ENCODE assay signal across 7 mouse cellular contexts in genomic region chr10:121586675-121587370, GRCm38 (mm10). TPM values are rescaled to one million over a fixed set of nuclear protein-coding genes. Genes with fewer than 3 reads are reported as not detected.
DNase-seq lines count a peak whose midpoint lies in the region; ATAC-seq lines count a peak whose summit lies in the region.

Gene Tbk1 (minus strand): TSS chr10:121586787.

- H3K36me3 ChIP-seq in embryonic facial prominence, embryonic 12.5 days = peaks cover 41% of the 10 kb centered on the region
- peaks cover 47% of the 10 kb centered on the region for H3K36me3 ChIP-seq in limb, embryonic 13.5 days
- peaks cover 19% of the 10 kb centered on the region; the same call in 1 of the 2 replicates for H3K36me3 ChIP-seq in midbrain, embryonic 16.5 days (ENCODE audit: control insufficient read depth, insufficient read depth, low read length)

- under 1% methylated on average over 56 of the region's 58 CpGs for WGBS in embryonic facial prominence, embryonic 12.5 days
- under 1% methylated on average over 48 of the region's 58 CpGs for WGBS in limb, embryonic 13.5 days
- WGBS in midbrain, embryonic 16.5 days = under 1% methylated on average over 53 of the region's 58 CpGs

- H3K4me1 ChIP-seq in embryonic facial prominence, embryonic 12.5 days = peaks cover 14% of the 10 kb centered on the region
- H3K4me1 ChIP-seq in limb, embryonic 13.5 days = peaks cover 12% of the 10 kb centered on the region
- H3K4me1 ChIP-seq in midbrain, embryonic 16.5 days (ENCODE audit: control insufficient read depth, insufficient read depth, low read length) = peaks cover 9% of the 10 kb centered on the region

- H3K4me2 ChIP-seq in embryonic facial prominence, embryonic 12.5 days (replicated peaks) = peak within 1 kb of the TSS; percentile 65
- peak within 1 kb of the TSS; percentile 81 for H3K4me2 ChIP-seq in limb, embryonic 13.5 days (replicated peaks)
- H3K4me2 ChIP-seq in midbrain, embryonic 16.5 days (ENCODE audit: low read length) = peak within 1 kb of the TSS; percentile 83

- peak; percentile 97 for ATAC-seq in embryonic facial prominence, embryonic 12.5 days (ENCODE audit: insufficient number of reproducible peaks, insufficient read depth, low FRiP score, low TSS enrichment)
- peak; percentile 98 for ATAC-seq in limb, embryonic 13.5 days (ENCODE audit: low FRiP score, low read depth)
- ATAC-seq in midbrain, embryonic 16.5 days = peak; percentile 98

- H3K9me3 ChIP-seq in embryonic facial prominence, embryonic 12.5 days = no peaks in the 10 kb centered on the region
- H3K9me3 ChIP-seq in limb, embryonic 13.5 days = no peaks in the 10 kb centered on the region
- H3K9me3 ChIP-seq in midbrain, embryonic 16.5 days (replicated peaks; ENCODE audit: control insufficient read depth, low read length, poor library complexity, severe bottlenecking) = no peaks in the 10 kb centered on the region

- H3K27me3 ChIP-seq in embryonic facial prominence, embryonic 12.5 days = no peaks in the 10 kb centered on the region
- H3K27me3 ChIP-seq in limb, embryonic 13.5 days = no peaks in the 10 kb centered on the region
- H3K27me3 ChIP-seq in midbrain, embryonic 16.5 days (ENCODE audit: control insufficient read depth, insufficient read depth, low read depth, low read length) = no peaks in the 10 kb centered on the region

- DNase-seq in adrenal gland, postnatal 25 days = peak; percentile 97
- DNase-seq in heart, adult 18-20 months = peak; percentile 93 to 97
- DNase-seq in kidney, adult 8-10 months = peak; percentile 92 to 93
- DNase-seq in spleen, postnatal 10 days (ENCODE audit: low spot score in 2 of 2) = peak; percentile 89 to 94

- H3K4me3 ChIP-seq in embryonic facial prominence, embryonic 12.5 days = peak within 1 kb of the TSS; percentile 88
- H3K4me3 ChIP-seq in limb, embryonic 13.5 days = peak within 1 kb of the TSS; percentile 89
- peak within 1 kb of the TSS; percentile 80 for H3K4me3 ChIP-seq in midbrain, embryonic 16.5 days (ENCODE audit: low read depth, low read length)

- peak within 1 kb of the TSS; percentile 60 for H3K27ac ChIP-seq in embryonic facial prominence, embryonic 12.5 days
- peak within 1 kb of the TSS; percentile 61; the same call in 1 of the 2 replicates for H3K27ac ChIP-seq in limb, embryonic 13.5 days
- H3K27ac ChIP-seq in midbrain, embryonic 16.5 days (ENCODE audit: low read length) = peak within 1 kb of the TSS; percentile 56

- peak within 1 kb of the TSS; percentile 94 for H3K9ac ChIP-seq in embryonic facial prominence, embryonic 12.5 days
- peak within 1 kb of the TSS; percentile 90 for H3K9ac ChIP-seq in limb, embryonic 13.5 days
- peak within 1 kb of the TSS; percentile 74 for H3K9ac ChIP-seq in midbrain, embryonic 16.5 days (ENCODE audit: low read depth, low read length)

RNA-seq across cellular contexts. Expression of gene Tbk1, which starts in this region (rescaled TPM):
- 46.7 and 47.1 TPM in 2 replicates for total RNA-seq in adrenal gland, postnatal 25 days (2021)
- 33.8 and 34.4 TPM in 2 replicates for polyA plus RNA-seq in embryonic facial prominence, embryonic 12.5 days (2016; fragmentation: Nextera tagmentation; extraction: Ambion mirVana)
- total RNA-seq in heart, adult 18-20 months (2021) = 10 to 100 TPM; 18.4 to 21.3 TPM
- 31.1 and 32.5 TPM in 2 replicates for polyA plus RNA-seq in limb, embryonic 13.5 days (2015; fragmentation: Nextera tagmentation; extraction: Ambion mirVana)
- 31.1 and 35.9 TPM in 2 replicates for polyA plus RNA-seq in midbrain, embryonic 16.5 days (2015; fragmentation: Nextera tagmentation; extraction: Ambion mirVana)

Comparison
In these comparisons a context has a peak if more than half of its experiments do, and no peak if none do; other contexts are left out.
1. Peak in every context shown above with its lines: DNase-seq, ATAC-seq, H3K4me3 ChIP-seq and H3K27ac ChIP-seq.